Mouse (Mus musculus) forebrain, embryonic 12.5 days (tissue): ENCODE measurements around the gene Mmd2. TPM values are rescaled to one million over a fixed set of nuclear protein-coding genes. Genes with fewer than 3 reads are reported as not detected.

ENCODE experiments used
- ATAC-seq: fragments of 200-750 bp; cut with Nextera tagmentation; 2 replicates; pipeline ENCODE4 v1.8.0; 2017; ENCODE audit warnings: moderate TSS enrichment; ENCODE audit not compliant: low FRiP score
- H3K27ac ChIP-seq: fragments of 300-500 bp; sonication (generic); 2 replicates; pipeline ENCODE4 v1.5.1; 2016; ENCODE audit warnings: mild to moderate bottlenecking
- H3K27me3 ChIP-seq: fragments of 300-500 bp; sonication (generic); 2 replicates; pipeline ENCODE4 v1.6.1; 2016; ENCODE audit warnings: mild to moderate bottlenecking
- H3K36me3 ChIP-seq: fragments of 300-500 bp; sonication (generic); replicated peaks from 2 replicates; pipeline ENCODE4 v1.6.1; 2016; ENCODE audit warnings: mild to moderate bottlenecking
- H3K4me1 ChIP-seq: fragments of 300-500 bp; sonication (generic); 2 replicates; pipeline ENCODE4 v1.6.1; 2016
- H3K4me2 ChIP-seq: fragments of 300-500 bp; sonication (generic); 2 replicates; pipeline ENCODE4 v1.6.1; 2016; ENCODE audit warnings: mild to moderate bottlenecking, moderate library complexity
- H3K4me3 ChIP-seq: fragments of 300-500 bp; sonication (generic); replicated peaks from 2 replicates; pipeline ENCODE4 v1.5.1; 2016; ENCODE audit warnings: mild to moderate bottlenecking
- H3K9ac ChIP-seq: fragments of 300-500 bp; sonication (generic); 2 replicates; pipeline ENCODE4 v1.6.1; 2016; ENCODE audit warnings: mild to moderate bottlenecking
- H3K9me3 ChIP-seq: fragments of 300-500 bp; sonication (generic); 2 replicates; pipeline ENCODE4 v1.6.1; 2016
- WGBS: fragments of 180-500 bp; shearing (Covaris S2); methylation state at CpG from one replicate; pipeline ENCODE4 v1.1.7; 2016; 5-methylcytosine and 5-hydroxymethylcytosine counted together
- polyA plus RNA-seq: library from polyadenylated mRNA; unstranded; fragments of >200 nt; fragmentation: Nextera tagmentation; extraction: Ambion mirVana; gene quantifications from 2 replicates; pipeline ENCODE4 v1.2.1, GENCODE M21; 2016

Mmd2 gene
- polyA plus RNA-seq, 1 experiment from 2014 or later = 20.0 TPM

DNA sequence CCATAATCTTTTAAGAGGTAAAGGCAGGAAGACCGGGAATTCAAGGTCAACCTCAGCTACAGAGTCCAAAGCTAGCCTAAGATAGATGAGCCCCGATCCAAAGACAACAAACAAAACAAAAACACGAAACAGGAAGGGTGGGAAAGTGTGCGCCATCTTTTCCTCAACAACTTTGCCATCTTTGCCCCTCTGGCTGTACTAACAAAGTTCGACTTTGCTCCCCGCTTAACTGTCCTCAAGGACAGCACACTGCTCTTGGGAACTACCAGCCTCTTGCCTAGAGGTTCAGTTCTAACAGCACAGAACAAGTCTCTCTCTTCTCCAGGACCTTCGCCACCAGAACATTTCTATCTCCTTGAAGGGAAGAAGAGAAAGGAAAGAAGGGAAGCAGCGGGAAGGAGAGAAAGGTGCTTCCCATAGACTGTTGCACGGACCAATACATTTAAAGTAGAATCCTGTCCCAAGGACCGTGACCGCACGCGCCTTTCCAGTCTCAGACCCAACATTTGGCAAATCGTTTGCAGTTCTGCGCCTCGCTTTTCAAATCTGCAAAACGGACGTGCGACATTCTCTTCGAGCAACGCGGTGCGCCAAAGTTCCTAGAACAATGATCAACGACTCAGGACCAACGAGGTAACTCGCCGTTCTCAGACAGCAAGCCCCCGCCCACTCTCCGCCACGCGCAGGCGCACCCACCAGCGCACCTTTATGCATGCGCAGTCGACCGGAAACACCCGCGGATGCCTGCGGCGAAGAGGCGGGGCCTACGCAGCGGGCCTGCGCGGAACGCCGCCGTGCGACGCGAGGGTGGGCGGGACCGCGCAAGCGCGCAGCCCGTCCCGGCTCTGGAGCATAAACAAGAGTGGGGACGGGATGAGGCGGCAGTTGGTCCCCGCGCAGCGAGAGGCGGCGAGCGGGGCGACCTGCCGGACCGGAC lies 20.4 kb upstream of the Mmd2 start:
- peak overlapping the region; percentile 97 for H3K9ac ChIP-seq
- H3K4me2 ChIP-seq = peak overlapping the region; percentile 91
- H3K27ac ChIP-seq = peak overlapping the region; percentile 83
- ATAC-seq = peak; percentile 99
- H3K4me1 ChIP-seq = peaks cover 17% of the 10 kb centered on the region
- H3K9me3 ChIP-seq = no peaks in the 10 kb centered on the region
- H3K4me3 ChIP-seq = peak overlapping the region; percentile 94
- 1% methylated on average over 69 of the region's 69 CpGs for WGBS
- peaks cover 13% of the 10 kb centered on the region for H3K36me3 ChIP-seq
- peaks cover 9% of the 10 kb centered on the region; the same call in 1 of the 2 replicates for H3K27me3 ChIP-seq

DNA sequence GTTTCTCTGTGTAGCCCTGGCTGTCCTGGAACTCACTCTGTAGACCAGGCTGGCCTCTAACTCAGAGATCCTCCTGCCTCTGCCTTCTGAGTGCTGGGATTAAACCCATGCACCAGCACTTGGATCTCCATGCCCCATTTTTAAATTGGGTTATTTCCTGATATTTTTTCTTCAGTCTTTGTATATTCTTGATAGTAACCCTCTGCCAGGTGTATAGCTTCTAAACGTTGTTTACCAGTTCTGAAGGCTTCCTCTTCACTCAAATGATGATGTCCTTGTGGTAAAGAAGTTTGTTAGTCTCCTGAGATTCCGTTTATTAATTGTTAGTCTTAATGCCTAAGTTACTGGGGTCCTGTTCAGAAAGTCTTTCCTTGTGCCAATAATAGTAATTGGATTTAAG lies 18.8 kb upstream of the Mmd2 start, which contains the start of gene Wipi2:
Gene Wipi2 (plus strand): TSS at position 301 of the 400 bp plus-strand sequence.
- no peak for ATAC-seq

GRCm38 (mm10) chr5:142623080-142623479 lies 14.5 kb upstream of the Mmd2 start:
- Histone ChIP-seq H3K4me2 (no peak overlapping the region), H3K36me3 (no peaks in the 10 kb centered on the region), H3K9ac (no peak overlapping the region), H3K9me3 (no peaks in the 10 kb centered on the region), H3K4me1 (no peaks in the 10 kb centered on the region), H3K27ac (no peak overlapping the region), H3K27me3 (peaks cover 9% of the 10 kb centered on the region; the same call in 1 of the 2 replicates), H3K4me3 (no peak overlapping the region)
- 87% methylated on average over 7 of the region's 7 CpGs for WGBS
- no peak for ATAC-seq

More for the DNA sequence above, 18.8 kb upstream of the Mmd2 start, which contains the start of gene Wipi2:
- no peaks in the 10 kb centered on the region; the same call in 1 of the 2 replicates for H3K36me3 ChIP-seq
- WGBS = 95% methylated on average over 2 of the region's 2 CpGs
- peak within 1 kb of the TSS; percentile 91 for H3K4me2 ChIP-seq
- H3K4me1 ChIP-seq = peaks cover 17% of the 10 kb centered on the region
- no peak within 1 kb of the TSS for H3K27ac ChIP-seq
- no peaks in the 10 kb centered on the region for H3K9me3 ChIP-seq
- H3K9ac ChIP-seq = peak within 1 kb of the TSS; percentile 97
- peaks cover 9% of the 10 kb centered on the region; the same call in 1 of the 2 replicates for H3K27me3 ChIP-seq
- peak within 1 kb of the TSS; percentile 94 for H3K4me3 ChIP-seq

- Histone ChIP-seq H3K9me3 (no peaks in the 10 kb centered on the region), H3K27me3 (peaks cover 9% of the 10 kb centered on the region; the same call in 1 of the 2 replicates), H3K9ac (no peak overlapping the region), H3K4me1 (no peaks in the 10 kb centered on the region), H3K4me3 (no peak overlapping the region), H3K27ac (no peak overlapping the region), H3K4me2 (no peak overlapping the region), H3K36me3 (no peaks in the 10 kb centered on the region)
- ATAC-seq = no peak
- WGBS = 64% methylated on average over 1 of the region's 1 CpGs
These were observed 13.5 kb upstream of the Mmd2 start for GRCm38 (mm10) chr5:142622134-142622533.

- Histone ChIP-seq H3K9me3 (no peaks in the 10 kb centered on the region), H3K9ac (no peak overlapping the region), H3K4me3 (no peak overlapping the region), H3K4me2 (no peak overlapping the region), H3K4me1 (no peaks in the 10 kb centered on the region), H3K36me3 (no peaks in the 10 kb centered on the region), H3K27ac (no peak overlapping the region), H3K27me3 (peaks cover 6% of the 10 kb centered on the region; the same call in 1 of the 2 replicates)
- 79% methylated on average over 2 of the region's 2 CpGs for WGBS
- ATAC-seq = no peak
These were observed 12.8 kb upstream of the Mmd2 start for GRCm38 (mm10) chr5:142621421-142621820.

DNA sequence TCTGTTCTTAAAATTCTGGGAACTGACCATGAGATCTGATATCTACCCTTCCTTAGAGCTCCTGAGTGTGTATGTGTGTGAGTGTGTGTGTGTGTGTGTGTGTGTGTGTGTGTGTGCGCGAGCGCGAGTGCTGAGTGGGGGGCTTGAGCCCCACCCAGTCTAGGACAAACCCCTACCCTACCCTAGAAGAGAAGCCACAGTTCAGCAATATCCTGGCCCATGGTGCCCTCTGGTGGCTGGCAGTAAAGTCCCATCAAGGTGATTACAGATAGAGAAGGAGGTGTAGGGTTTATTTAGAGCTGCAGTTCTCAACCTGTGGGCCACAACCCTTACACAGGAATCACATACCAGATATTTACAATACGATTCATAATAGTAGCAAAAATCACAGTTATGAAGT lies 11.3 kb upstream of the Mmd2 start:
- Histone ChIP-seq H3K4me1 (no peaks in the 10 kb centered on the region), H3K4me3 (no peak overlapping the region), H3K9me3 (no peaks in the 10 kb centered on the region), H3K4me2 (no peak overlapping the region), H3K27ac (no peak overlapping the region), H3K9ac (no peak overlapping the region), H3K36me3 (no peaks in the 10 kb centered on the region), H3K27me3 (no peaks in the 10 kb centered on the region)
- 36% methylated on average over 5 of the region's 5 CpGs for WGBS
- ATAC-seq = peak; percentile 53; the same call in 1 of the 2 replicates

DNA sequence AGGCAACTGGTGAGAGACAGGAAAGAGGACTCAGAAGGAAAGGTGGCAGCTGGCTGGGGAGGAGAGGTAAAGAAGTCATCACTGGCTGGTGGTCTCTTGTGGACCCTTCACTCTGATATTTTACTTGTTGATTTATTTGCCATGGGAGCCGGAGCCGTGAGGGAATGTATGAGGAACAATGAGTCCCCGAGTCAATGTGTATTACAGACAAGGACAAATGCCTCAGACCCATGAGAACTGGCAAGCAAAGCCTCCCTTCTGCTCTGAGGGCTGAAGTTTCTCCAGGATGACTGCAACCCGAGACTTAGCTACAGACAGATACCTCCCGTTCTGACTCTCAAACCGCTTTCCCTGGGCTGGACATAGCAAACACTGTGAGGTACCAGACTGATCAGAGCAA lies 7.7 kb upstream of the Mmd2 start:
- Histone ChIP-seq H3K27me3 (no peaks in the 10 kb centered on the region), H3K36me3 (no peaks in the 10 kb centered on the region), H3K9me3 (no peaks in the 10 kb centered on the region), H3K9ac (no peak overlapping the region), H3K4me3 (no peak overlapping the region), H3K4me1 (no peaks in the 10 kb centered on the region), H3K4me2 (no peak overlapping the region), H3K27ac (no peak overlapping the region)
- WGBS = 82% methylated on average over 6 of the region's 6 CpGs
- no peak for ATAC-seq

DNA sequence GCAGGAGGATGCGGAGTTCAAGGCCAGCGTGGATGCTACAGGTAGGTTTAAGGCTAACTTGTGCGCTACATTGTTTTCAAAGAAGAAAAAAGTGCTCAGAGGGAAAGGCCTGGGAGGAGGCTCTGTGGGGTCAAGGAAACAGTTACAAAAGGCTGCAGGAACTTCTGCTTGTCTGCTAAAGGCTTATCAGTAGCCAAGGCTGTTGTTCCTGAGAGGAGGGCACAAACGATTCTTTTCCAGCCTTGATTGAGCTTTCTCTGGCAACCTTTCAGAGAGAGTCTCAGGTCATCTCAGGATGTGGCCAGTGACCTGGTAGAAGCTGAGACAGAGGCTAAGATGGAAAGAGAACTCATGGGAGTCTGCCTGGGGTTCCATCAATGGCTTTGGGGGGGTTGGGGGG lies 7.0 kb upstream of the Mmd2 start:
- Histone ChIP-seq H3K4me1 (no peaks in the 10 kb centered on the region), H3K4me3 (no peak overlapping the region), H3K9ac (no peak overlapping the region), H3K4me2 (no peak overlapping the region), H3K36me3 (no peaks in the 10 kb centered on the region), H3K27me3 (no peaks in the 10 kb centered on the region), H3K9me3 (no peaks in the 10 kb centered on the region), H3K27ac (no peak overlapping the region)
- WGBS = 89% methylated on average over 4 of the region's 4 CpGs
- ATAC-seq = no peak

DNA sequence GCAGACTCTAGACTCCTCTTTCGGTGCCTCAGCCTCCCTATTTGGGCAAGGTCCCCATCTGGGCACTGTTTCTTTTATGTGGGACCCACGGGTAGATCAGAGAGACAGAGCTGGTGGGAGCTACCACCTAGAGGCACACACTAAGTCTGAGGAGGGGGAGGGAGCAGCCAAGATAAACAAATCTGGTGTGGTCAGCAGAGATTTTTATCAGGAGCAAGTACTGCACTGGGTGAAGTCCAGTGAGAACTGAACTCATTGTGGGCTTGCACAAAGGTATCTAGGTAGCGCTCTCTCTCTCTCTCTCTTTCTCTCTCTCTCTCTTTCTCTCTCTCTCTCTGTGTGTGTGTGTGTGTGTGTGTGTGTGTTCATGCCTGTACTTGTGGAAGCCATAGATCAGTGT lies 5.9 kb upstream of the Mmd2 start:
- no peaks in the 10 kb centered on the region for H3K9me3 ChIP-seq
- H3K27ac ChIP-seq = no peak overlapping the region
- no peak overlapping the region for H3K9ac ChIP-seq
- no peak for ATAC-seq
- 0 out of 2 replicates have a peak, but pooled peaks cover 2% of the 10 kb centered on the region for H3K27me3 ChIP-seq
- no peak overlapping the region for H3K4me3 ChIP-seq
- WGBS = 76% methylated on average over 3 of the region's 3 CpGs
- H3K4me2 ChIP-seq = no peak overlapping the region
- H3K36me3 ChIP-seq = no peaks in the 10 kb centered on the region
- H3K4me1 ChIP-seq = no peaks in the 10 kb centered on the region

DNA sequence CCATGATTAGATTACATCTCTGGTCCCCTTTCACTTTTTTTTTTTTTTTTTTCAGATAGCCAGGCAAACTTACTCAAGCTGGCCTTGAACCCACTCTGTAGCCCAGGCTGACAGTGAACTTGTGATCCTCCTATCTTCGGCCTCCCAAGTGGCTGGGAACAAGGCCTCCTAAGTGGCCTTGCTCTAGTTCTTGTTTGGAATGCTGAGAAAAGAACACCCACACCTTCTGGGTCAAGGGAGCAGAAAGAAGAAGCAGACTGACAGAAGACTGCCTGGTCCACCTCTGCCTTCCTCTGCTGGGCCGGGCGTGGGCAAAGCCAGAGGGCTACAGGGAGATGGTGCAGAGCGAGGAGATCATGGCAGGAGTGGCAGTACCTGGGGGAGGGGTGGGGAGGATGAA lies 1.8 kb upstream of the Mmd2 start:
- Histone ChIP-seq H3K27ac (no peak overlapping the region), H3K9me3 (no peaks in the 10 kb centered on the region), H3K36me3 (no peaks in the 10 kb centered on the region), H3K4me1 (peaks cover 11% of the 10 kb centered on the region), H3K27me3 (peaks cover 17% of the 10 kb centered on the region; the same call in 1 of the 2 replicates), H3K4me3 (no peak overlapping the region), H3K9ac (no peak overlapping the region), H3K4me2 (no peak overlapping the region)
- 88% methylated on average over 4 of the region's 4 CpGs for WGBS
- ATAC-seq = no peak

DNA sequence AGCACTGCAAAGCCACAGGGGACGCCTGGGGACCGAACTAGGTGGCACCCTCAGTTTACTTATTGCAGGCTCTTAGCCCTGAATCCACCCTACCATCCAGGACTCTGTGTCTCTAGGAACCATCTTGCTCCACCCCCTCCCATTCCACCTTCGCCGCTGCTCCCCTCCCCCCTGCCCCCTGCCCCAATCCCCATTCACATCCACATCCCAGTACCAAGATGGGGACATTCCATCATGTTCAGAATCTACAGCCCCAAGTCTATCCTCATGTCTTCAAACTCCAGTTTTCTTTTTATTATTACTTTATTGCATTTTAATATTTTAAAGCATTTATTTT lies 357 bp upstream of the Mmd2 start:
- Histone ChIP-seq H3K9ac (peak overlapping the region; percentile 59), H3K4me1 (peaks cover 11% of the 10 kb centered on the region), H3K9me3 (no peaks in the 10 kb centered on the region), H3K27me3 (peaks cover 17% of the 10 kb centered on the region; the same call in 1 of the 2 replicates), H3K4me3 (peak overlapping the region; percentile 42), H3K4me2 (peak overlapping the region; percentile 76), H3K27ac (peak overlapping the region; percentile 27; the same call in 1 of the 2 replicates), H3K36me3 (no peaks in the 10 kb centered on the region)
- WGBS = 4% methylated on average over 4 of the region's 4 CpGs
- no peak; the same call in 1 of the 2 replicates for ATAC-seq

DNA sequence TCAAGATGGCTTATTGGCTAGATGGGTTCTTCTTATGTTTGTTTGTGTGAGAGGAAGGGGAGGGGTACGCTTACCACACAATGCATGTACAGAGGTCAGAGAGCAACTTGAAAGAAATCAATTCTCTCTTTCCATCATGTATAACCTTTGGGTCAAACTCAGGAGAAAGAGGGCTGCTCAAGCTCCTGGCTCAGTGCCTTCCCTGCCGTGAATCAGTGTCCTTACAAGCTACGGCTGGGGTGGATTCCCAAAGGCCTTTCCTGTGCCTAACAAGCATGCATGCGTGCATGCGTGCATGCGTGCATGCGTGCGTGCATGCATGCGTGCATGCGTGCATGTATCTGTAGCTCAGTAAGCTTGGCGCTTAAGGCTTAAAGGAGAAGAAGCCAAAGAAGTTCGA lies 3.3 kb downstream of the Mmd2 start:
- Histone ChIP-seq H3K4me3 (no peak overlapping the region), H3K36me3 (no peaks in the 10 kb centered on the region), H3K9ac (no peak overlapping the region), H3K4me2 (no peak overlapping the region), H3K4me1 (peaks cover 11% of the 10 kb centered on the region), H3K27ac (no peak overlapping the region), H3K9me3 (no peaks in the 10 kb centered on the region), H3K27me3 (peaks cover 17% of the 10 kb centered on the region; the same call in 1 of the 2 replicates)
- no peak for ATAC-seq
- WGBS = 90% methylated on average over 12 of the region's 12 CpGs
